Mouse (Mus musculus) thymus, adult 2 months (tissue): ENCODE data around the gene Apol9b. TPM values are rescaled to one million over a fixed set of nuclear protein-coding genes. Genes with fewer than 3 reads are reported as not detected.

ENCODE experiments used
- DNase-seq: peaks from one replicate; pipeline ENCODE4 v3.0.0; 2021
- H3K27ac ChIP-seq: fragments of 200-500 bp; 2 replicates; pipeline ENCODE4 v1.5.1; 2012; ENCODE audit warnings: low read length, control low read depth; ENCODE audit not compliant: control insufficient read depth, insufficient read depth
- H3K27me3 ChIP-seq: fragments of 200-500 bp; 2 replicates; pipeline ENCODE4 v1.6.1; 2012; ENCODE audit warnings: mild to moderate bottlenecking, low read length, moderate library complexity, mixed read lengths; ENCODE audit not compliant: control insufficient read depth, insufficient read depth
- H3K36me3 ChIP-seq: fragments of 200-500 bp; 2 replicates; pipeline ENCODE4 v1.6.1; 2012; ENCODE audit warnings: mild to moderate bottlenecking, low read length, moderate library complexity; ENCODE audit not compliant: control insufficient read depth, insufficient read depth
- H3K4me1 ChIP-seq: fragments of 200-500 bp; replicated peaks from 2 replicates; pipeline ENCODE4 v1.6.1; 2012; ENCODE audit warnings: low read length; ENCODE audit not compliant: control insufficient read depth, insufficient read depth
- H3K4me3 ChIP-seq: fragments of 200-500 bp; 2 replicates; pipeline ENCODE4 v1.5.1; 2012; ENCODE audit warnings: mild to moderate bottlenecking, low read length, control low read depth, moderate library complexity; ENCODE audit not compliant: control insufficient read depth, insufficient read depth
- CTCF ChIP-seq: fragments of 200-500 bp; IDR thresholded peaks from 2 replicates; pipeline ENCODE4 v1.5.1; 2012; ENCODE audit warnings: mild to moderate bottlenecking, control low read depth, low read length, moderate library complexity, borderline replicate concordance; ENCODE audit not compliant: control insufficient read depth, poor library complexity, insufficient read depth; ENCODE audit errors: extremely low read depth
- POLR2A ChIP-seq: fragments of 200-500 bp; IDR thresholded peaks from 2 replicates; pipeline ENCODE4 v1.6.1; 2012; ENCODE audit warnings: mild to moderate bottlenecking, low read length, control low read depth, moderate library complexity; ENCODE audit not compliant: control insufficient read depth, poor library complexity, insufficient read depth; ENCODE audit errors: extremely low read depth
- WGBS: fragments of 180-500 bp; shearing (Covaris S2); methylation state at CpG from one replicate; pipeline ENCODE4 v1.1.7; 2018; 5-methylcytosine and 5-hydroxymethylcytosine counted together
- polyA plus RNA-seq: library from polyadenylated mRNA; depleted of rRNA; stranded (reverse); fragments of >200 nt; gene quantifications from 2 replicates; pipeline ENCODE4 v1.2.3, GENCODE M21; 2012

The Apol9b gene
- polyA plus RNA-seq, 1 experiment = 8.1 TPM

GRCm38 (mm10) chr15:77744632-77745031 lies 15.8 kb downstream of the Apol9b start:
- no peak for DNase-seq
- Histone ChIP-seq H3K4me3 (no peak overlapping the region), H3K36me3 (no peaks in the 10 kb centered on the region), H3K27me3 (no peaks in the 10 kb centered on the region), H3K27ac (no peak overlapping the region), H3K4me1 (no peaks in the 10 kb centered on the region)
- 71% methylated on average over 5 of the region's 5 CpGs for WGBS
- TF ChIP-seq POLR2A = no peak
- no peak for TF ChIP-seq CTCF

DNA sequence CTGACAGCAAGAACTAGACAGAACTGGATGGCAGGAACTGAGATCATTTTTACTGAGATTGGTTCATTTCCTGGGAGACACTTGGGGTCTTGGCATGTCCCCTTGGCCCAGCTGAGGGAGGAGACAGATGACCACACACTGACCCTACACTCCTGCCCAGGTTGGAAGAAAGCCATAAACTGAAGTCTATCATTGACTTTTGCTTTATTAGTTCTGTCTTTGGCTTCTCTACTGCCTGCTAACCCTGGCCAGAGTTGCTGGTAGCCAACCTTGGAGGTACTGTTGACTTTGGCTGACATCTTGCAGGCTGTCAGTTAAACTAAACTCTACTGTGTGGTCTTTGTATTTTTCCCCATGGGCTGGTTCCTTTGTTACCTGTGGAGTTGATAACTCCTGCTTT lies 16.2 kb downstream of the Apol9b start:
- no peak for TF ChIP-seq POLR2A
- TF ChIP-seq CTCF = no peak
- Histone ChIP-seq H3K4me1 (no peaks in the 10 kb centered on the region), H3K36me3 (no peaks in the 10 kb centered on the region), H3K27me3 (no peaks in the 10 kb centered on the region), H3K4me3 (no peak overlapping the region), H3K27ac (no peak overlapping the region)
- no peak for DNase-seq

GRCm38 (mm10) chr15:77746326-77746725 lies 17.5 kb downstream of the Apol9b start:
- no peak overlapping the region for H3K27ac ChIP-seq
- TF ChIP-seq CTCF (no peak), POLR2A (no peak)
- H3K36me3 ChIP-seq = no peaks in the 10 kb centered on the region
- no peaks in the 10 kb centered on the region for H3K27me3 ChIP-seq
- no peaks in the 10 kb centered on the region for H3K4me1 ChIP-seq
- no peak overlapping the region for H3K4me3 ChIP-seq
- DNase-seq = no peak
- WGBS = 94% methylated on average over 1 of the region's 1 CpGs

GRCm38 (mm10) chr15:77748414-77748813 lies 19.6 kb downstream of the Apol9b start:
- Histone ChIP-seq H3K4me3 (no peak overlapping the region), H3K27me3 (no peaks in the 10 kb centered on the region), H3K27ac (no peak overlapping the region), H3K4me1 (no peaks in the 10 kb centered on the region), H3K36me3 (no peaks in the 10 kb centered on the region)
- DNase-seq = no peak
- WGBS = 89% methylated on average over 3 of the region's 3 CpGs
- TF ChIP-seq POLR2A (no peak), CTCF (no peak)

DNA sequence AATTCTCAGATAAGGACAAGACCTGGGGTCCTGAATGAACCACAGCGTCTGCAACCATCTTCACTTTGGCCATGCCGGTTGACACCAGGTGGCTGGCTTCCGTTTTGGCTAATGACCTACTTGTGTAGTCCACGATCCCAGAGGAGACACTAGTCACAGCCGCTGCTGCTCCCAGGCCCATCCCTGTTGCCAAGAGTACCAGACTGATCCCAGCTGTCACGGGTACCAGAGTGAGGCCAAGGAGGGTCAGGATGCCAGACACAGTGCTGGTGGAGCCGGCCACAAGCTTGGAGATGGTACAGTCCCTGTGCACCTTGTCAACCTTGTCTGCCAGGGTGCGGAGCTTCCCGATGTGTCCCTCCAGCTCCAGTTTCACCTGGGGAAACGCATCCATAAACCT lies 20.9 kb downstream of the Apol9b start:
- Histone ChIP-seq H3K4me3 (no peak overlapping the region), H3K36me3 (no peaks in the 10 kb centered on the region), H3K4me1 (no peaks in the 10 kb centered on the region), H3K27ac (no peak overlapping the region), H3K27me3 (no peaks in the 10 kb centered on the region)
- 96% methylated on average over 10 of the region's 10 CpGs for WGBS
- no peak for TF ChIP-seq POLR2A
- no peak for TF ChIP-seq CTCF
- DNase-seq = no peak

- H3K4me3 ChIP-seq = no peak overlapping the region
- TF ChIP-seq CTCF (no peak), POLR2A (no peak)
- 49% methylated on average over 1 of the region's 1 CpGs for WGBS
- H3K27me3 ChIP-seq = no peaks in the 10 kb centered on the region
- no peaks in the 10 kb centered on the region for H3K4me1 ChIP-seq
- H3K36me3 ChIP-seq = no peaks in the 10 kb centered on the region
- no peak overlapping the region for H3K27ac ChIP-seq
- DNase-seq = peak; percentile 72
These were observed 21.6 kb downstream of the Apol9b start for GRCm38 (mm10) chr15:77750461-77750860.

DNA sequence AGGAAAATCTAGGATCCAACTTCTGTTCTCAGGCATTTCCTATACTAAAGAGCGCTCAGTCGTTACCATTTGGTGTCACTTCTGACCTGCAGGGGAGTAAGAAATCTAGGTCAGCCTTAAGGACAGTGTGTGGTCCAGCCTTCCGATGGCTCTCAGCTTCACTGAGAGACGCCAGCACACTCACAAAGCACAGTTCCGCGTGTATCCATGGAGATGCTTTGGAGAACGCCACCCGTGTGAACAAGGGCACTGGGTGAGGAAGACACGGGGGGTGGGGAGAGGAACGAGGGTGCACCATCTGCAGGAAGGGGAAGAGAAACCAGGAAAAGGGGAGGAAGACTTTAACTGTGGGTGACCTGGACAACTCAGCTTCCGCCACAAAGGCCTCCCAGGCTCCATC lies 23.6 kb downstream of the Apol9b start:
- no peak for DNase-seq
- WGBS = 57% methylated on average over 11 of the region's 11 CpGs
- no peak overlapping the region for H3K4me3 ChIP-seq
- H3K36me3 ChIP-seq = no peaks in the 10 kb centered on the region
- no peaks in the 10 kb centered on the region for H3K27me3 ChIP-seq
- H3K27ac ChIP-seq = no peak overlapping the region
- H3K4me1 ChIP-seq = no peaks in the 10 kb centered on the region
- no peak for TF ChIP-seq CTCF
- no peak for TF ChIP-seq POLR2A
